In genomic region chr16:81284241-81284640, GRCm38 (mm10) we compare ENCODE assay signal across 10 mouse cellular contexts.
A peak's percentile ranks its signal among the peaks of the same experiment; 100 is the strongest.
DNase-seq lines count a peak whose midpoint lies in the region; ATAC-seq and TF ChIP-seq lines count a peak whose summit lies in the region.
"Had no signal": no experiment of that assay in that cellular context is flagged by ENCODE, and none has a peak within 500 bp of the region (broad histone marks: within the 10 kb centered on the region; RNA-seq: fewer than 3 reads in every experiment).

No protein-coding gene starts in this region.

- DNase-seq in ES-E14 (ENCODE audit: low read depth, low spot score) = peak; percentile 51
- peak; percentile 48 for DNase-seq in adrenal gland, postnatal 14 days
- DNase-seq in embryonic facial prominence, embryonic 11.5 days (ENCODE audit: low spot score) = peak; percentile 65
- peak; percentile 26 for DNase-seq in left cerebral cortex, adult 11 months (ENCODE audit: low spot score)
- peak; percentile 45 to 76 for DNase-seq in right cerebral cortex, postnatal 10 days (ENCODE audit: low spot score in 2 of 2)
- DNase-seq in spleen, postnatal 36 days (ENCODE audit: low spot score in 2 of 2) = no peak

- TF ChIP-seq CTCF in intestine, postnatal 0 days (IDR thresholded peaks at IDR 0.05; ENCODE audit: low read depth) = peak; percentile 62

- H3K4me3 ChIP-seq in intestine, postnatal 0 days (ENCODE audit: low read depth, low read length) = no peak overlapping the region
- no peak overlapping the region for H3K4me3 ChIP-seq in intestine, embryonic 15.5 days (replicated peaks)
- H3K4me3 ChIP-seq in ES-E14 (ENCODE audit: insufficient read depth in 1 of 2, low read depth in 1 of 2, low read length in 2 of 2, poor library complexity in 1 of 2, severe bottlenecking in 1 of 2) = no peak overlapping the region
- no peak overlapping the region for H3K4me3 ChIP-seq in embryonic facial prominence, embryonic 11.5 days (ENCODE audit: low read depth, low read length)
- H3K4me3 ChIP-seq: embryonic facial prominence, embryonic 13.5 days; limb, embryonic 15.5 days had no signal

- no peaks in the 10 kb centered on the region for H3K9me3 ChIP-seq in intestine, postnatal 0 days (ENCODE audit: control insufficient read depth)
- H3K9me3 ChIP-seq in intestine, embryonic 15.5 days = no peaks in the 10 kb centered on the region
- H3K9me3 ChIP-seq in ES-E14 (ENCODE audit: control insufficient read depth, insufficient read depth, low read depth, low read length) = no peaks in the 10 kb centered on the region
- no peaks in the 10 kb centered on the region for H3K9me3 ChIP-seq in embryonic facial prominence, embryonic 11.5 days (replicated peaks; ENCODE audit: control insufficient read depth, low read length)
- H3K9me3 ChIP-seq: embryonic facial prominence, embryonic 13.5 days; limb, embryonic 15.5 days had no signal

- H3K27ac ChIP-seq in intestine, postnatal 0 days (ENCODE audit: low read depth, low read length) = no peak overlapping the region
- no peak overlapping the region for H3K27ac ChIP-seq in intestine, embryonic 15.5 days
- H3K27ac ChIP-seq in ES-E14 (ENCODE audit: insufficient read depth, low read depth, low read length, poor library complexity, severe bottlenecking) = no peak overlapping the region
- H3K27ac ChIP-seq in embryonic facial prominence, embryonic 11.5 days (replicated peaks; ENCODE audit: low read depth, low read length) = no peak overlapping the region
- H3K27ac ChIP-seq: embryonic facial prominence, embryonic 13.5 days; limb, embryonic 15.5 days had no signal

- H3K36me3 ChIP-seq in intestine, postnatal 0 days (ENCODE audit: control insufficient read depth, insufficient read depth) = no peaks in the 10 kb centered on the region
- no peaks in the 10 kb centered on the region for H3K36me3 ChIP-seq in intestine, embryonic 15.5 days
- H3K36me3 ChIP-seq in ES-E14 (ENCODE audit: control insufficient read depth, insufficient read depth, low read length, poor library complexity, severe bottlenecking) = no peaks in the 10 kb centered on the region
- no peaks in the 10 kb centered on the region for H3K36me3 ChIP-seq in embryonic facial prominence, embryonic 11.5 days (replicated peaks; ENCODE audit: control insufficient read depth, insufficient read depth, low read depth, low read length)
- H3K36me3 ChIP-seq: embryonic facial prominence, embryonic 13.5 days; limb, embryonic 15.5 days had no signal

- ATAC-seq in intestine, postnatal 0 days = no peak
- ATAC-seq in intestine, embryonic 15.5 days = no peak
- no peak for ATAC-seq in embryonic facial prominence, embryonic 11.5 days (replicated peaks; ENCODE audit: insufficient number of reproducible peaks, low FRiP score, low TSS enrichment, low read depth)

- no peak overlapping the region for H3K9ac ChIP-seq in intestine, postnatal 0 days (ENCODE audit: low read depth, low read length)
- H3K9ac ChIP-seq in intestine, embryonic 15.5 days = no peak overlapping the region
- no peak overlapping the region for H3K9ac ChIP-seq in ES-E14 (ENCODE audit: insufficient read depth, low read depth, low read length, poor library complexity, severe bottlenecking)
- H3K9ac ChIP-seq in embryonic facial prominence, embryonic 11.5 days (replicated peaks; ENCODE audit: low read length) = no peak overlapping the region
- H3K9ac ChIP-seq: embryonic facial prominence, embryonic 13.5 days; limb, embryonic 15.5 days had no signal

- in situ Hi-C loops in ES-E14 (cut with MboI; ENCODE audit: low sequenced_read_pairs in 2 of 2, unreplicated experiment in 2 of 2) = no loop called here

- no peaks in the 10 kb centered on the region for H3K4me1 ChIP-seq in intestine, postnatal 0 days (replicated peaks; ENCODE audit: control insufficient read depth, insufficient read depth, low read length)
- H3K4me1 ChIP-seq in intestine, embryonic 15.5 days (replicated peaks) = no peaks in the 10 kb centered on the region
- H3K4me1 ChIP-seq in ES-E14 (ENCODE audit: control insufficient read depth in 2 of 2, insufficient read depth in 2 of 2, low read length in 2 of 2, poor library complexity in 1 of 2) = no peaks in the 10 kb centered on the region
- H3K4me1 ChIP-seq in embryonic facial prominence, embryonic 11.5 days (ENCODE audit: control insufficient read depth, insufficient read depth, low read length) = no peaks in the 10 kb centered on the region
- H3K4me1 ChIP-seq: embryonic facial prominence, embryonic 13.5 days; limb, embryonic 15.5 days had no signal

- H3K27me3 ChIP-seq in intestine, postnatal 0 days (replicated peaks; ENCODE audit: control insufficient read depth, insufficient read depth, low read length) = no peaks in the 10 kb centered on the region
- no peaks in the 10 kb centered on the region for H3K27me3 ChIP-seq in intestine, embryonic 15.5 days (replicated peaks)
- H3K27me3 ChIP-seq in embryonic facial prominence, embryonic 11.5 days (ENCODE audit: control insufficient read depth, insufficient read depth, low read length) = no peaks in the 10 kb centered on the region
- H3K27me3 ChIP-seq: embryonic facial prominence, embryonic 13.5 days; limb, embryonic 15.5 days had no signal

- no peak overlapping the region for H3K4me2 ChIP-seq in intestine, postnatal 0 days (replicated peaks; ENCODE audit: low read depth)
- no peak overlapping the region for H3K4me2 ChIP-seq in intestine, embryonic 15.5 days (replicated peaks)
- H3K4me2 ChIP-seq in embryonic facial prominence, embryonic 11.5 days (ENCODE audit: low read depth, low read length) = no peak overlapping the region
- H3K4me2 ChIP-seq: embryonic facial prominence, embryonic 13.5 days; limb, embryonic 15.5 days had no signal

- WGBS in intestine, postnatal 0 days = 40% methylated on average over 5 of the region's 5 CpGs
- 41% methylated on average over 5 of the region's 5 CpGs for WGBS in intestine, embryonic 15.5 days
- 41% methylated on average over 5 of the region's 5 CpGs for WGBS in embryonic facial prominence, embryonic 11.5 days

TF ChIP-seq in ES-E14, 5 proteins besides CTCF, POLR2A, EP300 and RAD21:
- TF ChIP-seq ZNF384 (IDR thresholded peaks at IDR 0.05; ENCODE audit: low read depth, low read length) = no peak
- 0 out of 2 replicates have a peak, but pooled peaks have one; percentile 11 for TF ChIP-seq ZC3H11A (IDR thresholded peaks at IDR 0.05; ENCODE audit: borderline replicate concordance, low read depth, low read length)

Comparison
In these comparisons a context has a peak if more than half of its experiments do, and no peak if none do; other contexts are left out.
1. DNase-seq: peak in ES-E14 (single experiment), adrenal gland, postnatal 14 days (single experiment), embryonic facial prominence, embryonic 11.5 days (single experiment), left cerebral cortex, adult 11 months (single experiment) and right cerebral cortex, postnatal 10 days (2 of 2); none in spleen, postnatal 36 days (0 of 2).